Mouse (Mus musculus) granulocyte monocyte progenitor cell, adult 5-6 weeks (primary cell): ENCODE results near the gene Adcy4. TPM values are rescaled to one million over a fixed set of nuclear protein-coding genes. Genes with fewer than 3 reads are reported as not detected.

Source experiments
- ATAC-seq: replicated peaks from 2 replicates; pipeline ENCODE4 v1.8.0; 2016; ENCODE audit warnings: mild to moderate bottlenecking, moderate TSS enrichment, inconsistent platforms; ENCODE audit not compliant: poor library complexity, severe bottlenecking
- total RNA-seq, 2 experiments: library from RNA; stranded (forward) in 1 of 2; stranded (reverse) in 1 of 2; fragments of 200-712, 200-1000 nt in 1 of 2; fragments of >200 nt in 1 of 2; fragmentation: Nextera tagmentation in 1 of 2; gene quantifications; 2 replicates each; pipeline ENCODE4 v1.2.3; 2014 to 2017

Adcy4 gene
- total RNA-seq (2014; fragmentation: Nextera tagmentation) (not detected in 2 replicates), total RNA-seq (2017) (not detected in 2 replicates)

- no peak for ATAC-seq
These were observed at the start of gene Adcy4 for GRCm38 (mm10) chr14:55783958-55784235. Adcy4 (minus strand) TSS chr14:55784095.

- no peak for ATAC-seq
These were observed 49.2 kb upstream of the Adcy4 start for GRCm38 (mm10) chr14:55833126-55833525.

- ATAC-seq, result no peak
These were observed 46.4 kb upstream of the Adcy4 start for GRCm38 (mm10) chr14:55830331-55830730.

- no peak for ATAC-seq
These were observed 46.0 kb upstream of the Adcy4 start for GRCm38 (mm10) chr14:55829854-55830253.

GRCm38 (mm10) chr14:55828716-55829263 lies 44.9 kb upstream of the Adcy4 start:
- ATAC-seq, result no peak

- no peak for ATAC-seq
These were observed 42.9 kb upstream of the Adcy4 start for GRCm38 (mm10) chr14:55826551-55827340.

GRCm38 (mm10) chr14:55826142-55826541 lies 42.2 kb upstream of the Adcy4 start:
- ATAC-seq, result no peak

GRCm38 (mm10) chr14:55825216-55826051 lies 41.5 kb upstream of the Adcy4 start:
- ATAC-seq, result no peak

GRCm38 (mm10) chr14:55824481-55825215 lies 40.8 kb upstream of the Adcy4 start:
- no peak for ATAC-seq

- ATAC-seq, result no peak
These were observed 40.1 kb upstream of the Adcy4 start for GRCm38 (mm10) chr14:55824001-55824480.

GRCm38 (mm10) chr14:55822991-55823762 lies 39.3 kb upstream of the Adcy4 start, which contains the start of gene Nfatc4:
Nfatc4 (plus strand) TSS chr14:55823144.
- peak; percentile 36 for ATAC-seq

GRCm38 (mm10) chr14:55822435-55822990 lies 38.6 kb upstream of the Adcy4 start:
- ATAC-seq, result peak; percentile 84

- no peak for ATAC-seq
These were observed 36.7 kb upstream of the Adcy4 start for GRCm38 (mm10) chr14:55820576-55820975.

- no peak for ATAC-seq
These were observed 36.0 kb upstream of the Adcy4 start for GRCm38 (mm10) chr14:55819845-55820405.

GRCm38 (mm10) chr14:55815310-55815751 lies 31.4 kb upstream of the Adcy4 start:
- ATAC-seq, result peak; percentile 70

GRCm38 (mm10) chr14:55814885-55815284 lies 31.0 kb upstream of the Adcy4 start:
- ATAC-seq, result peak; percentile 35

- ATAC-seq, result no peak
These were observed 11.7 kb upstream of the Adcy4 start for GRCm38 (mm10) chr14:55795380-55796163.

- no peak for ATAC-seq
These were observed 10.1 kb upstream of the Adcy4 start for GRCm38 (mm10) chr14:55793946-55794345.
